Mouse (Mus musculus): Measurements from ENCODE around the gene Gpnmb.

The Gpnmb gene

DNA sequence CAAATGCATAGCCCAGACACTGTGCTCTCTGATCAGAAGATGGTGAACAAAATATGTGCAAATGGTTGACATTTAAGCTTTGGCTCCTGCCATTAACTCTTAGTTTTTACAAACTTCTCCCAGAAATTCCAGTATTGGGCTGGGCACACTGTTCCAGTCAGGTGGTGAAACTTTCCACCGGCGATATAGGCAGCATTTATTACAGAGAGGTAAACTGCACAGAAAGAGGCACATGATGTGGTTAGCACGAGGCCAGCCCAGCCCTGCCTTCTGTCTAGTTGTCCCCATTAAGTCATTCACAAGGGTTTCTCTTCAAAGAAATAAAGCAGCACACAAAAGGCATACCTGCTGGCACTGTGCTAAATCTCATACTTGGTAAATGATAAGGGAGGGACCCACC lies 7.6 kb upstream of the Gpnmb start:
- intact Hi-C loops (cut with DNase I), result no loop called here

DNA sequence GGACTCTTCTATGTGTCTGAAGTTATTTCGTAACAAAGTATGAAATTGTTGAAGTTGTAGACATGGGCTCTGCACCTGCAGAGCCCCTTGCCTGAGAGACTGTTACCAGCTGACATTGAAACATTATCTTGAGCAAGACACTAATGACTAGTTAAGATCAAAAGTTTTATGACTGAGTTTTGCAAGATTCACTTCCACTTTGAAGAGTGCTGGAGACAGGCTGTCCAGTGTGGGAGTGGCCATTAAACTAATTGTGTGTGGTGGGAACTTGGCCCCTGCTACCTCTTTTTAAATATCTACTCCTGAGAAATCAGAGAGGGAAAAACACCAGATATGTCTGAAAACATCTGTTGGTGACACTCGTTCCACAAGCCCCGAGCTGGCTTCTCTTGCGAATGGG lies 5.1 kb upstream of the Gpnmb start:
- intact Hi-C loops (cut with DNase I), result no loop called here

DNA sequence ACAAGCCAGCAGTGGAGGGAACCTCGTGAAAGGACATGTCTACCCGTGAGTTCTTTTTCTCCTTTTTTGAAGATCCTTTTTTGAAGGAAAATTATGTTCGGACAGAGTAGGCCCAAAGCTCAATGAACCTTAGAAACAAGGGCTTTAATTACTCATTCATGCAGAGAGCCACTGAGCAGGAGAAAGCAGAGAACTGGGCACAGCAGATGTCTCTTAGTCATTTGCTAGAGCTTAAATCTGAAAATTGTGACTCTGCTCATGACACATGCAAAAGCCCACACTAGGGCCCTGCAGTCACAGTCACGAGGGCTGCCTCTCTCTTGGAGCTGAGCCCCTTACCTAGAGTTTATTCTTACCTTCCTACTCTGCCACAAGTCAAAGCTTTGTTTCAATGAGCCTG lies 3.6 kb upstream of the Gpnmb start:
- intact Hi-C loops (cut with DNase I), result no loop called here

DNA sequence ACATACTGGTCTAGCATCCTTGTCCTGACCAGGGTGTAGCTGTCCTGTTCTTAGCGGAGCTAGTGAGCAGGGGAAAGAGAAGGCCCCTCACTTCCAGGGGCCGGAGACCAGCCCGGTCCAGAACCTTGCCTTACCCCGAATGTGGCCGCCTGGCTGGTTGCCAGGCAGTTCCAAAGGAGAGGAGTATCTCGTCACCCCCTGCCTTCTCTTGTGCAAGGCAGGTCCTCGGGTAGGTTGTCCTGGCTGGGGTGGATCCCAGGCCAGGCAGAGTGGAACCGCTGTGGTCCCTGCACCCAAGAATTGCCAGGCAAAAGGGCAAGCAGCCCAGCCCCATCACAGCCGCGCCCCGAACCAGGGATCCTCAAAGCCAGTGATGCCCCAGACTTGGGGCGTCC lies 919 bp downstream of the Gpnmb start:
- intact Hi-C loops (cut with DNase I), result loop anchor here (1.0 kb wide), 1 partner anchor 19 kb away; no protein-coding TSS in a partner anchor

DNA sequence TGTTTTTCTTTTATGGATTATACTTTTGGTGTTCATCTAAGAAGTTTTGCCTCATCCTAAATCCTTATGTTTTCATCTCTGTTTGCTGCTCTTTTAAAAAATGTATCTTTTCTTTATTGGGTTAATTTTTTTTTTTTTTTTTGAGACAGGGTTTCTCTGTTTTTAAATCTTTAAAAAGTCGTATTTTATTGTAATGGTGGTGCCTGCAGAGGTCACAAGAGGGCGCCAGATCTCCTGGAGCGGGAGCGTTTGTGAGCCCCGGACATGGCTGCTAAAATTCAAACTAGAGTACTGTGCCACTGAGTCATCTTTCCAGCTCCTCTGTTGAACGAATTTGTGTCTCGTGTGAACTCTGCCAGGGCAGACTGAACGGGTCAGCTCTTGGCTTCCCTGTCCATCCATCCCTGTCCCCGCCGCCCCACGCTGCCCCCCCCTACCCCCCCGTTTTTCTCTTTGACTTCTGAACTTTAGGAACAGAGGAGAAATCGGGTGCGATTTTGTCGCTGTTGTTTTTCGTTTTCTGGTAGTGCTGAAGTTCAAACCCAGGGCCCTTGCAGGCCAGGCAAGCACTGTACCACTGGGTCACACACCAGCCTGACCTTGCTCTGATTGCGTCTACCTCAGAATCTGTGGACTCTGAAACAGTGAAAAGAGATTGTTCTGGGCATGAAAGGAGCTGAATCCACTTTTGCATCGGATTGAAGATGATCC lies 3.3 kb downstream of the Gpnmb start:
- intact Hi-C loops (cut with DNase I), result no loop called here

DNA sequence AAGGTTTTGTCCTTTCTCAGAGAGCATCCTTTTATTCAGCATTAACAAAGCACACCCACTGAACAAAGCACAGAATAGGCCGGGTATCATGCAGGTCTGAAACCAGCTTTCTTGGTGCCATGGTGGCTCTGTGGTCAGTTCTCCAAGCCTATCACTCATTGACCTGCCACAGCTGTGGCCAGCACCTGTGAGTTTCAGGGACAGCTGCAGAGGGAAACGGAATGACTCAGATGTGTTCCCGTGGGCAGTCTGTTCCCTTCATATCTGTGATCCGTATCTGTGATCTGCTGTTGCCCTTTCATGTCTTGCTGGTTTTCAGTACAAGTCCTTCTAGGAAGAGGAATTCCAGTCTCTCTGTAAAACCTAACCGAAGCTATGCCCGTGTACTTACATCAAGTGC lies 10.2 kb downstream of the Gpnmb start:
- intact Hi-C loops (cut with DNase I), result no loop called here

DNA sequence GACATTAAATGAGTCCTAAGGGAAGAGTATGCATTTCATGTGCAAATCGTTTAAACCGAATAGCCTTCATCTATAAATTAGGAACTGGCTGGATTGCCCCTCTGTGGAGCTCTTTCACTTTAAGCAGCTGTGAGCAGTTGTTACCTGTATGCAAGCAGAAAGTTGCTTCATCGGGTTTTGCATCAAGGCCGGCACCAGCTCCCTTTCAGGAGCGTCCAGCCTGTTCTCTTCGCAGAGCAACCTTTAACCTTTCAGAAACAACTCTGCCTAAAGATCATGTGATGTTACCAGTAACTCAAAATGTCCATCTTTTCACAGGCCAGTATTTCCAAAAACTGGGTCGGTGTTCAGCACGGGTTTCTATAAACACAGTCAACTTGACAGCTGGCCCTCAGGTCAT lies 10.6 kb downstream of the Gpnmb start:
- intact Hi-C loops (cut with DNase I), result no loop called here

DNA sequence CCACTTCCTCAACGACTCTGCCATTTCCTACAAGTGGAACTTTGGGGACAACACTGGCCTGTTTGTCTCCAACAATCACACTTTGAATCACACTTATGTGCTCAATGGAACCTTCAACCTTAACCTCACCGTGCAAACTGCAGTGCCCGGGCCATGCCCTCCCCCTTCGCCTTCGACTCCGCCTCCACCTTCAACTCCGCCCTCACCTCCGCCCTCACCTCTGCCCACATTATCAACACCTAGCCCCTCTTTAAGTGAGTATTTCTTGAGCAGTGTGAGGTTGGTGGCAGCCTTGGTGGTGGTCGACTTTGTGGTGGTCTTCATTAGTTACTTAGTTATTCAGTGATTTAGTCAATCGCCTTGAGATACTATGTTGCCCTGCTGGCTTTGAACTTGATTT lies 11.5 kb downstream of the Gpnmb start:
- intact Hi-C loops (cut with DNase I), result no loop called here

DNA sequence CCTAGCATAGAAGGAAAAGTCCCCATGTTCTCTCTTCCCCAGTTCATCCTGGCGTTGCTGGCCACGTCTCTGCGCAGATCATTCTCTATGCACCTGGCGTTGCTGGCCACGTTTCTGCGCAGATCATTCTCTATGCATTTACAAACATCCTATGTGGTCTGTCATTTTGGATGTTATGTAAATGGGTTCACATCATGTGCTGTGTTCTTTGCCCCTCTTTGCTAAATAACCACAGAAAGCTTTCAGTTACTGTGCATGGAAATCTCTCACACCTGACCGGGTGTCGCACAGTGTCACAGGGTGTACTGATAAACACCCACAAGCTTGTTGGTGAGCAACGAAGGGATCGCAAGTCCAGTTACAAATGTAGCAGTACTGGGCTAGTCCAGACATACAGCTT lies 12.0 kb downstream of the Gpnmb start:
- intact Hi-C loops (cut with DNase I), result no loop called here

DNA sequence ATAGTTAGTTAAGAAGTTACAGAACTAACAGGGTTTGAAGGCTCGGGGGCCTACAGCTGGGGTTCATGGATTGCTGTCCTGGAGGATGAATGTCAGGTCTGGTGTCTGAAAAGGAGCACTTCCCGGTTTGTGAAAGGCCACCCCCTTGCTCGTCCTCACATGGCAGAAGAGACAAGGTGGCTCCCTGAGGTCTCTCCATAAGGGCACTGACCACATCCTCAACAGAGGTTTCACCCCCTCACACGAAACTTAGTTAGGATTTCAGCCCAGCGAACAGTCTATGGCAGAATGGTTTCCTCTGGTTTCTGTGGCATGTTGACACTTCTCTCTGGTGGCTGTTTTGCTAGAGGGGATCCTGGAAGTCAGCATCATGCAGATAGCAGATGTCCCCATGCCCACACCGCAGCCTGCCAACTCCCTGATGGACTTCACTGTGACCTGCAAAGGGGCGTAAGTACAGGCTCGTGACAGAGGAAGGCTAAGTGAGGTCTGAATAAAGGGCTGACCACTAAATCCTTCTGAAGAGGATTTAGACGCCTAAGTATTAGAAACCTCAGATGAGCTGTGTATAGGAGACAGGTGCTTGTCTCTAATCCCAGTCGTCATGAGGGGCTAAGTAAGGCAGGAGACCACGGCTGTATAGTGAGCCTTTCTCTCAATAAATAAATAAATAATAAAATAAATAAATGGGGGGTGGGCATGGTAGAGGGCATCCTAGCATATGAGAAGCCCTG lies 14.5 kb downstream of the Gpnmb start:
- intact Hi-C loops (cut with DNase I), result no loop called here

DNA sequence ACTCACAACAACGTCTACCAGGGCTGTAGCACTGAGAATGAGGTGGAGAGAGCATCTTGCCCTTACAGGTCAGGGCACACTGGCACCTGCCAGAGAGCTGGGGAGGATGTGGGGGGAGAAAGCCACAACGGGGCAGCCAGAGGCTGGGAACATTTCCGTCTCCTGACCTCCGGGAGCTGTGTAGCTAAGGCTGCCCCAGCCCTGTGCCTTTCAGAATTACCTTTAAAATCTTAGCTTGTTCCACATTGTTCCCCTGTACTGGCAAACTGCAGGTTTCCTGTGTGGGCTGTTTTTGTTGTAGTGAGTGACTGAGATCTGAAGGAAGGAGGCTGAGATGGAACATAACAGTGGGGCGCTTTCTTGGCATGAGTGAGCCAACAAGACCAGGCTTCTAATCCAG lies 15.8 kb downstream of the Gpnmb start:
- intact Hi-C loops (cut with DNase I), result no loop called here

DNA sequence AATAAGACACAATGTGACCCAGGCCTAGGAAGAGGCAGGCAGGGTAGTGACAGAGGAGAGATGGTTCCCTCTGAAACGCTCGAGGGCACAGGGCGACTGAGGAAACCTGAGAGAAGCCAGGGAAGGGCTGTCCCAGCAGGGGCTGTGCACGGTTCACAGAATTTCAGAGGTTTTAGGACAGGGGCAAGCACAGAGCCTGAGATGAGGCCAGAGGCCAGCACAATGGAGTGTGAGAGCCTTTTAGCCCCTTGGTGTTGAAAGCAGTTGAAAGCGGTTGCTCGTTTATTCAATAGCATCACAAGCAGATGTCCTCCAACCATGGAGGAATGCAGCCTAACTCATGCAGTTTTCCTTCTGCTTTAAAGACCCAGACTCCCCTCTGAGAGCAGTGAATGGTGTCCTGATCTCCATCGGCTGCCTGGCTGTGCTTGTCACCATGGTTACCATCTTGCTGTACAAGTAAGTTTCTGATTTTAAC lies 18.9 kb downstream of the Gpnmb start:
- intact Hi-C loops (cut with DNase I), result loop anchor here (5.0 kb wide), 2 partner anchors 152 to 342 kb away; partner anchors contain the start of gene Stk31

DNA sequence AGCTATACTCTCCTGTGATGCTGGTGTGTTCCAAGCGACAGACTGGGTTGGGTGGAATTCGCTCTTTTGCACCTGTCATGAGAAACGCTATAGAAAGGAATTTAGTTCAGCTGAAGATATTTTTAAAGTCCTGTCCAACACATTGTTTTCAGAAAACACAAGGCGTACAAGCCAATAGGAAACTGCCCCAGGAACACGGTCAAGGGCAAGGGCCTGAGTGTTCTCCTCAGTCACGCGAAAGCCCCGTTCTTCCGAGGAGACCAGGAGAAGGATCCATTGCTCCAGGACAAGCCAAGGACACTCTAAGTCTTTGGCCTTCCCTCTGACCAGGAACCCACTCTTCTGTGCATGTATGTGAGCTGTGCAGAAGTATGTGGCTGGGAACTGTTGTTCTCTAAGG lies 19.7 kb downstream of the Gpnmb start:
- intact Hi-C loops (cut with DNase I), result loop anchor here (5.0 kb wide), 2 partner anchors 151 to 341 kb away; partner anchors contain the start of gene Stk31

DNA sequence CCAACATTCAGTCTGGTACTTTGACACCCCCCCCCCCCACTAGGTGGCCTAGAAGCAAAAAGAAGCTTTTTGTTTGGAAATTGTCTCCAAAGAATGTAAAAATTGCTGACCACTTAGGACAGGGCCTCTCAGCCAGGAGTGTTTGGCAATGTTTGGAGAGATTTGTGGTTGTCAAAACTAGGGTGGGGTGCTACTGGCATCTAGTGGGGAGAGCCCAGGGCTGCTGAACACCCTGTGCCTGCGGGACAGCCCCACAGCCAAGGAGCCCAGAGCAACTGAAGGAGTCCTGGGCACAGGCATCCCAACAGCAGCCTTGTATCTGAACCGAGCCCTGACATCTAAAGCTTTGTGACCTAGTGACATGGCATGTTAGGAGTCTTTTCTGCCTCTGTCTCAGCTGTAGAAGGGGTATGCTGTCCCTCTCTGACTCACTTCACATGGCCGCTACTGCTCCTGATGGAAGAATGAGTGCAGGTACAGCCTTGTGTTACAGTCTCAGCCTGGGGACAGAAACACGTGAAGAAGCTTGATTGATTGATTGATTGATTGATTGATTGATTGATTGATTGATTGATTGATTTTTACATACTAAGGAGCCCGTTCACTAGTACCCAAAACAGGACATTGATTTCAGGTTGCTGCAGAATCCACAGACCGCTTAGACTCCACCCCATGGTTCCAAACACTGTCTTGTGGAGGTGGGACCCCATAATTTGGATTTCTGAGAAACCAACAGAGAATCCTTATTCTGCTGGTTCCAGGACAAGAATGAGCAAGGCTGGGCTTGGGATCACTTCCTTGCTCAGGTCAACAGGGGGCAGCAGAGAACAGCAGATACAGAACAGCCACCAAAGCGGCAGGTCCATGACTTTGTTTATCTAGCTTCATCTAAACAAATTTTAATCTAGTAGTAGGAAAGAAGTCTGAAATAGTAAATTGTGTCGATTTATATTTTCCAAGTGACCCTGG lies 21.0 kb downstream of the Gpnmb start:
- intact Hi-C loops (cut with DNase I), result loop anchor here (1.0 to 5.0 kb wide), 3 partner anchors 85 to 340 kb away; partner anchors contain the start of gene Stk31

DNA sequence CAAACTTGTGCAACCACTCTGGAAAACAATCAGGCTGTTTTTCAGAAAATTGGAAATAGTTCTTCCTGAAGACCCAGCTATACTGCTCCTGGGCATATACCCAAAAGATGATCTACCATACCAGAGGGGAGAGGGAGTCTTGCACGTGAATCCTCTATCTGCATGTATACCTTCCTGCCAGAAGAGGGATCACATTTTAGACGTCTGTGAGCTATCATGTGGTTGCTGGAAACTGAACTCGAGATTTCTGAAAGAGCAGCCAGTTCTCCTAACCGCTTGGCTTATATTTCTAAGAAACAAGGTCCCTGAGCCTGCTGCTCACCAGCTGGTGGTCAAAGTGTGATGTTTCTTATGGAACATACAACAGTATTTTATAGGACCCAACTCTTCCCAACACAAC lies 32.0 kb downstream of the Gpnmb start:
- intact Hi-C loops (cut with DNase I), result no loop called here

DNA sequence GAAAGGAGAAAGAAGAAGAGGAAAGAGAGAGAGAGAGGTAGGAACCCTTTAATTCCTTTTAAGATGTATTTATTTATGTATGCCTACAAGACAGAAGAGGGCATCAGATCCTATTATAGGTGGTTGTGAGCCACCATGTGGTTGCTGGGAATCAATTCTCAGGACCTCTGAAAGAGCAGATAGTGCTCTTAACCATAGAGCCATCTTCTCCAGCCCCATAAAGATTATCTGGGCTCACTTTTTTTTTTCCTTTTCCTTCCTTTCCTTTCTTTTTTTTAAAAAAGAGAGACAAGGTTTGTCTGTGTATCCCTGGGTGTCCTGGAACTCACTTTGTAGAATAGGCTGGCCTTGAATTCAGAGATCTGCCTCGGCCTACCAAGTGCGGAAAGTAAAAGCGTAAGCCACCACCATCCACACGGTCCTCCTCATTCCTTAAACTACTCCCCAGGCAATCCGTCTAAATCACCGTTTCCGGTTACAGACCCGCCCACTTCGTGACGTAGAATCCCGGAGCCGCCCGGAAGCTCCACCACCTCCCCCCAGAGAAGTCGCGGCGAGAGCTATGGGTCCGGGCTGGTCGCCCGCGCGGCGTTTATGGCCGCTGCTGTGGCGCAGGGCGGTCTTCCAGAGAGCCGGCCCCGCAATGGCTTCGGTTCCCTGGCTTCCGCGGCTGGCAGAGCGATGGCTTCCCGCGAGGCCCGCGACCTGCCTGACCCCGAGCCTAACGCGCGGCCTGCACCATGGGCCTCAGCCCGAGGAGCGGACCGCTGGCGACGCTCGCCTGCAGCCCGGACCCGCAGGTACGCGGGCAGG lies 37.2 kb downstream of the Gpnmb start, which contains the start of gene Malsu1:
Malsu1 (plus strand) TSS at position 492 of the 813 bp plus-strand sequence.
- intact Hi-C loops (cut with DNase I), result no loop called here

DNA sequence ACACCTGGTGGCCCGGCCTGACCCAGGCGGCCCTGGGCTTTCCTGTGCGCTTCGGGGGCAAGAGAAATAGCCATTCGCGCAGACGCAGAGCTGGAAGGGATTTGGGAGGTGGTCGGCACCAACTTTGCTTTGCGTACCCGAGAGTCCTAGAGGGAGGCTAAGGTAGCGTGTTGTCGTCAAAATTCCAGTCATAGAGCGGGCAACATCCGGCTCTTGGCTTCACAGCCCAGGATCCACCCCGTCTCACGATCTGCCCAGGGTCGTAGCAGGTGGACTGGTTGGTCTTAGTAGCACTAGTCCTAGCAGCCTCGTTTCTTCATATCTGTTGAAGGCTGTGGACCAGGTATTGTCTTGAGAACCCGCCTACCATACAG lies 37.8 kb downstream of the Gpnmb start:
- intact Hi-C loops (cut with DNase I), result no loop called here

DNA sequence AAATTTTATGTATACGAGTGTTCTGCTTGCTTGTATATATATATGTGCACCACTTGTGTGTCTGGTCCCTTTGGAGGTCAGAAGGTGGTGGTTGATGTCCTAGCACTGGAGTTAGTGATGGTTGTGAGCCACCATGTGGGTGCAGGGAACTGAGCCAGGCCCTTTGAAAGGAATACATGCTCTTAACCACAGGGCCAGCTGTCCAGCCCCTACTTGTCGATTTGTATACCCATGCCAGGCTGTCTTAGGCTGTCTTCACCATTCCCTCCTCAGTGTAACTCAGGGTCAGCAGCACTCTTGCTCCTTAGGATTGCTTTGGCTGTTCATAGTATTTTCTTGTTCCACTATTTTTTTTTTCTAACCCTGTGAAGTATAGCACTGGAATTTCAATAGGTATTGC lies 41.5 kb downstream of the Gpnmb start:
- intact Hi-C loops (cut with DNase I), result no loop called here

DNA sequence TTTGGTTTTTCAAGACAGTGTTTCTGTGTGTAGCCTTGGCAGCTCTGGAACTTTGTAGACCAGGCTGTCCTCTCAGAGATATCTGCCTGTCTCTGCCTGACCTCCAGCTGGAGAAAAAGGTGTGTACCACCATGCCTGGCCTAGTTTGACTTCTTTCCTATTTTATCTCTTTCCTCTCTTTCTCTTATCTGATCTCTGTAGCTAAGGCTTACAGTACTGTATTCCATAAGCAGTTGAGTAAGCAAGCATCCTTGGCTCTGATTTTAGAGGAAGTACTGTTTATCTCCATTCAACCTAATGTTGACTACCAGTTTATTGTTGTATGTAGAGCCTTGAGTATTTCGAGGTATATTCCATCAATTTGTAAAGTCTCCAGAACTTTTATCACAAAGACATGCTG lies 43.0 kb downstream of the Gpnmb start:
- intact Hi-C loops (cut with DNase I), result no loop called here

DNA sequence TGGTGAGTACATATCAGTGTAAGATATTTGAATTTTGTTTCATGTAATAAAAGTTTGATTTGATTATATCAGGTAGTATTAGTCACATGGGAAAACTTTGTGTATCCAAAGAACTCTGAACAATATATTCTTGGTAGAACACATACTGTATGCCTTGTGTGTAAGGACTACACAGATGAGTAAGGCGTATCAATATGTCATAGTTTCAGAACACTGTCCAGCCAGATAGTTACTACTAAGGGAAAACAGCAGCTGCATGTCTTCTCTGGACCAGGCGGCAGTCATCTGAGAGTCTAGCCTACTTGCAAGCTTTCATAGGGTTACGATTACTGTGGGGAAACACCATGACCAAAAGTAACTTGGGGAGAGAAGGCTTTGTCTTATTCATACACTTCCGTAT lies 46.7 kb downstream of the Gpnmb start:
- intact Hi-C loops (cut with DNase I), result no loop called here

DNA sequence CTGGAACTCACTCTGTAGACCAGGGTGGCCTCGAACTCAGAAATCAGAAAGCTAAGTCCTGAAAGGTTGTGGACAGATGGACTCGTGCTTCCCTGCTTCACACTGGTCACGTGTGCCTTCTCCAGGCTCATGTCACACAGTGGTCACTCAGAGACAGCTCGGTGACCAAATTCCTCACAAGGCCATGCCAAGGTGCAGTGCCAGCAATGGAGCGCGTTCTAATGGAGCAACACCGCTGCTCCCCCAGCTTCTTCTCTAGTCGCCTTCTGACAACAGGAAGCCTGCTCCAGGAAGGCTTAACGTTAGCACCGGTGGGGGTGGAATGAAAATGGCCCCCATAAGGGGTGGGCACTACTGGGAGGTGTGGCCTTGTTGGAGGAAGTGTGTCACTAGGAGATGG lies 58.6 kb downstream of the Gpnmb start:
- intact Hi-C loops (cut with DNase I), result no loop called here

All from adrenal gland (tissue).